Mouse (Mus musculus) neutrophil, adult 5-6 weeks (primary cell): ENCODE data around the gene Celsr1. TPM values are rescaled to one million over a fixed set of nuclear protein-coding genes. Genes with fewer than 3 reads are reported as not detected.
A peak's percentile ranks its signal among the peaks of the same experiment; 100 is the strongest.

Experiments
- ATAC-seq: fragments of 151-379, 151-347 bp; 2 replicates; pipeline ENCODE4 v1.8.0; 2017; ENCODE audit warnings: mild to moderate bottlenecking, moderate TSS enrichment; ENCODE audit not compliant: insufficient number of reproducible peaks, poor library complexity, low FRiP score, severe bottlenecking; ENCODE audit errors: extremely low read depth
- total RNA-seq: library from RNA; stranded (forward); fragments of 200-1000 nt; gene quantifications from 2 replicates; pipeline ENCODE4 v1.2.3, GENCODE M21; 2017

Gene Celsr1
- total RNA-seq, 1 experiment from 2014 or later: 3.1 TPM

DNA sequence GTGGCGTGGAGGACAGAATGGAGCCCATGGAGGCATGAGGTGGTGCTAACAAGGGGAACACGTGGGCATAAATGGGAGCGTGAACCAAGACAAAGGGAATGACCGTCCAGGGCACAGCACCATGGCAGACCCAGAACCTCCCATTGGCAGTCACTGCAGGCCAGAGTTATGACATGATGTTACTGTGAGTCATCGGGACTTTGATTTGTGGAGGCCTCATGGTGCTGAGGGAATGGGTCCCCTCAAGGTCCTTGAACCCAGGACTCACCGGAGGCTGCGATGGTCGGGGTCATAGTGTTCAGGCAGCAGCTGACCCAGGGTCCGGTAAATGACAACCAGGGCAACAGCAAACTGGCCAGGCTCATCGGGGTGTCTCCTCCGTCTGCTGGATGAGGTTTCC lies 111.7 kb downstream of the Celsr1 start:
- no peak for ATAC-seq

DNA sequence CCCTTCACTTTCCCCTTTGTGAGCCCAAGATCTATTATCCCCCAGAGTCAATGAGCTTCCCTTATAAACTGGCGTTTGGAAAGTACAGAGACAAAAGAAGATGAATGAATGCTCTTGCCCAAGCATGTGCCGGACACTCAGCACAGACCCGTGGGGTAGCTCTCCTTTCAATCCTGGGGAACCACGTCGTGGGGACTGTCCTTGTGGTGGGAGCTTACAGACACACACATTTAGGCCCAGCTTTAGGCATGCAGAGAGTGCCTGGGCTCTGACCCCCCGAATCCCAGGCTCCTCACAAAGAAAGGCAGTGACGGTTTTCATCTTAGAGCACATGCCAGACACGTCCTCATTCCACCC lies 113.7 kb downstream of the Celsr1 start:
- no peak for ATAC-seq

DNA sequence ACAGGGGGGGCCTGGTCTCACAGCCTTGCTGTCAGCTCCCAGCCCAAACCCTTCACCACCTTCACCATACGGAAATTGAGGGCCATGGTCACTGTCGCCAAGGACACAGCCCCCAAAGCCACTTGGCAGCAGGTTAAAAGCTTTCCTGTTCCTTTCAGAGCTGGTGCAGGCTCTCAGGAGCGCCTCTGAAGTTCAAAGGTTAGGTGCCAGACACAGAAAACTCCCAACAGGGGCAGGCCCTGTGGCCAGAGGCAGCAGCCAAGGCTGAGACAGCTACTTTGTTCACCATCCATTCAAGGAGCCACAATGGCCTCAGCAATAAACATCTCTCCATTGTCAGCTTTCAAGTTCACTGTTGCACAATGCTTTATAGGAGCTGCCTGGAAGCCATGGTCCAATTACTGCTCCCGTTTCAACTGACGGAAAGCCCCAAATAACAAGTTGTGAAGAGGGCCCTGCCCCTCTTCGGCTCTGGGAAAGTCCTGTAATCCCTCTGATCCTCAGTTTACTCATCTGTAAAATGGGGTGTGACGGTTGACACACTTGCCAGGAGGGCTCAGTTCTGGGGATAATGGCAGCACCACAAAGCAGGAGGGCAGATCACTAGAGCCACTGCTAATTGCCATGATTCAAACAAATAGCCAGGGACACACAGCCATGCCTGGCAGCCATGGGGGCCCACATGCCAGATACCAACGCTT lies 114.2 kb downstream of the Celsr1 start:
- no peak for ATAC-seq

DNA sequence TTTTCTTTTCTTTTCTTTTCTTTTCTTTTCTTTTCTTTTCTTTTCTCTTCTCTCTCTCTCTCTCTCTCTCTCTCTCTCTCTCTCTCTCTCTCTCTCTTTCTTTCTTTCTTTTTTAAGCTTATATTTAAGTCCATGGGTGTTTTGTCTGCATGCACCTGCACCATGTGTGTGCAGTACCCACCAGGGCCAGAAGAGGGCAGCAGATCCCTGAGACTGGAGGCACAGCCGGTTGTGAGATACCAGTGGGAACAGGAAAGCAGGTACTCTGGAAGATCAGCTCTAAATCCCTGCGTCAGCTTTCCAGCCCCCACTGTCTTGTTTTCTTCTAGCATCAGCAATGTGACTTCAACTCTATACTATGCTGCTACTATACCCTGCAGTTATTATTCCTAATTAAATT lies 120.0 kb downstream of the Celsr1 start:
- no peak for ATAC-seq

DNA sequence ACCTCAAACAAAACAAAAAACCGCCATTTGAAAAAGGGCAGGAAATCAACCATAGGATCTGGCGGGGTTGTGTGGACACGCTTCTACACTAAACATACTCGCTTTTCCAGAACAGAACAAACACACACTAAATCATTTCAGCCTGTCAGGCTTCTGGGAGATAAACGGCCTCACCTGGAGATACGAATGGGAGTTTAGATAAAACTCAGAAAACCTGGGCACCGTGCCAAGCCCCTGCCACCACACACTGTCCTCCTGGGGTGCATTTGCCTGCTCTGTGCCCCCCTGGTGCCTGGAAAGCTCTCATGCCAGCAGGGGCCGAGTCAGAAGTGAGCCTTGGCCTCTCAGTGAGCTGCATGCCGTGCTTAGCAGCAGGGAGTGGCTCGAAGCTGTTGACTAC lies 123.6 kb downstream of the Celsr1 start:
- ATAC-seq: no peak

DNA sequence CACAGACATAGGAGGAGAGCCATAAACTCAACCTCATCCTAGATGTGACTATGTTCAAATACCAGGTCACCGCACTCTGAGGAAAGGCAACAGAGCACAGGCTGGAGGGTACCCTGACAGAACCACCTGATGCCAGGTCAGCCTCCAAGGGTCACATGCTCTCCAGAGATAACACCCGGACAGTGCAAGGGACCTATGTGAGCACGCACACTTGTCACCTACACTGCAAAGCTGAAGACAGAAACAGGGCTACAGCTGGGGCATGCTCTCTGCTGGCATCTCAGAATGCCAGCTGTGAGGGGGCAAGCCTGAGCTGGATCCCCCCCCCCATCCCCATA lies 124.1 kb downstream of the Celsr1 start:
- no peak for ATAC-seq

DNA sequence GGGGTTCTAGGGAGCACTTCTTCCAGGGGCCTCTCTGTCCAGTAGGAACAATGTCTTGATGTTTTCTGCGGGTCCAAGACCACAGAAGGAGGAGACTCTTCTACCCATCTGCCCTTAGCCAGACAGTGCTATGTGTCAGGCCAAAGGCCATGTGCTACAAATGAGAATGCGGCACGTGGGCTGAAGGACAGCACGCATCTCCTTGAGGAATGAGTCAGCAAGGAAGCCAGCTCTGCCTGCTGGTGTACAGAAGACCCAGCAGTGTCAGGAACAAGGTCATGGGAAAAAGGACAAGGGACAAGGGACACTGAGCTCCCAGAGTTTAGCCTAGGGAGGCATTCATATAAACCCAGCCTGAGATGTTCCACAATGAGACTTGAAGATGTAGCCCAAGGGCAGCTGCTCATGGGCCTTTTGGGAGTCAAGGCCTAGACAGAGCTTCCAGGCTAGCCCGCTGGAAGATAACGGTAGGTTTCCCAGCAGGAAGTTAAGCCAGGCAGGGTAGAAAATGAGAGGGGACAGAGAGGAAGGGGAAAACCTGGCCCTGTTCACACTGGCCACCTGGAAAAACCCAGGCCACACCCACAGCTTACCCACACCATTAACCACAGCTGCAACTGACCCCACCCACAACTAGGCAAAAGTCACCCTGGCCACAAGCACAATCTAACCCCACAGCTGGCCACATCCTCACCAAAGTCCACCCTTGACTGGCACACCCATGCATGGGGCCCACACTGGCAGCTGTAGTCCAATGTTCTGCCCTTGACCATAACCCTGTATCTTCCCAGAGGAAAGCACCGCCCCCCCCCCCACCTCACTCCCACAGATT lies 124.7 kb downstream of the Celsr1 start:
- no peak for ATAC-seq

DNA sequence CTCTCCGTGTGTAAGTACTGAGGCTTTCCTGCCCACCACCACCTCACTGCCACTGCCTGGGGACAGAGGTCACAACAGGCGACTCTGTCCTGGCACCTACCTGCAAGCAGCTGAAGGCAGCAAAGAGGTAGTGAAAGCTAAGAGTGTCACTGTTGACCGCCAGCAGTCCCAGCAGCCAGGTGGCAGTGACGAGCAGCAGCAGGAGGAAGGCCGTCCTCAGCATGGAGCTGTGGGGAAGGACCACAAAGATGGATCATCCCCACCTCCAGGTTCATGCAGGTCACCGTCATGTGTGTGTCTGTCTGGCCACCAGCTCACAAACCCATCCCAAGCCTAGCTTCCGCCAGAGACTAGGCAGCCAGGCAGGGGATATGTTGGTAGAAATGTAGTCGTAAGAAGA lies 129.8 kb downstream of the Celsr1 start:
- no peak for ATAC-seq

DNA sequence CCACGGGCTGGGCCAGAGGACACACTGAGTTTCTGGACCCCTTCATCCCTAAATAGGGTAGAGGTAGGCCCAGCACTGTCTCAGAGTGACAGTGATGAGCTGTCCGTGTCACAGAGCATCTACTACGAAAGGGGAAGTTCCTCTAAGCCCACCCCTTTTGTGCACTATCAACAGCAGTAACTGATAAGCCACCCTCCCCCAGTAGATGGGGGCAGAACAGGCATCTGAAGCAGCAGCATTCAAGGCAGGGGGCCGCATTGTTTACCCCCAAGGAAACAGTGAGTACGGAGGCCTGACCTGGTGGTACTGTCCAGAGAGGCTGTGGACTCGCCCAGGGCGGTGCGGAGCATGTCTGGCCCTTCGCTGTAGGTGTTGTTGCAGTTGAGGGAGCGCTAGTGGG lies 131.1 kb downstream of the Celsr1 start:
- ATAC-seq: no peak

DNA sequence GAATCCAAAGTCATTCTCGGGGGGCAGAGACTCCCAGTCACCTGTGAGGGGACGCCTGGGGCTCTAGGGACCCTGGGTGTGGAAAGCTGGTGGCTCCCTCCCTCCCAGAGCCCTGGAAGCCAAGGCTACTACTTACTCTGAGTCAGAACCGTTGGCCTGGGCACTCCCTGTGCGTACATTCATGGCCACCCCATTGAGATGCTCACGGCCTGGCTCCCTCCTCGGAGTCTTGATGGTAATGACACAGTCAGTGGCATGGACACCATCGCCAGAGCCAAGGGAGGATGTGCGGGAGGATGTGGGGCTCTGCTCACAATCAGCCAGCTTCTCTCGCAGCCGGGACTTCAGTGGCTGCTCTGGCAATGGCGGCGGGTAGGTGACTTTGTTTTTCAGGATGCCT lies 132.8 kb downstream of the Celsr1 start:
- ATAC-seq: no peak

DNA sequence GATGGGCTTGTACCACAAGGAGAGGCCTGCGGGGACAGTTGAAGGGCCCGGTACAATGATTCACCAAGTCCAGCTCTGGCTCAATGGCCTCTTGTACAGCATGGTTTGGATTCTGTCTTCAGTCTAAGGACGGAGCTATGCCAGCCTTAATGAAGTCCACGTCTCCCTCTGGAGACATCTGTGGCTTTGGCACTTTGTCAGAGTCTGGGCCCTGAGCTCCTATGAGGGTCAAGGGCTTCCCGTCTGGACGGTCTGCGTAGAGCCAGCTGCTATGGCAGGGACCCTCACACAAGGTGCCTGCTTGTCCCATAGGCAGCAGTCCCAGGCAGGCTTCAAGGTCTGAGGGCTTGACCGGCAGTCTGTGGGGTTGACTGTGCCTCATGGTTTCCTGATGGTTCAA lies 133.3 kb downstream of the Celsr1 start:
- no peak for ATAC-seq

DNA sequence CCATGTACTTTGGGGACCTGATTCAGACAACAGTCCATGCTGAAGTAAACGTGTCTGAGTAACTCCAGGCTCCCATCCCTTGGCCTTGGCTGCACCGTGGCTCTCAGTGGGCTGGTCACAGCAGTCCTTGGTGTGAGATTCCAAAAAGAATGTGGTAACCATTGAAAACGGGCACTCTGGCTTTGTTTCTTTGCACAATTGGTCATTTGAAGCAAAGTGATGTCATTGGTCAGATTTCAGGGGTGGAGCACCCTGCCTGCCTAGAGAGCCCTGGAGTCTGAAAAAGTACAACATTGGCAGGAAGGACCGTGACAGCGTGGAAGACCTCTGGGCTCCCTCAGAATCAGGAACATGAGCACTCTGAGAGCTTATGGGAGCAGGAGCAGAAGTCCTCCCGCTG lies 134.2 kb downstream of the Celsr1 start:
- no peak for ATAC-seq

DNA sequence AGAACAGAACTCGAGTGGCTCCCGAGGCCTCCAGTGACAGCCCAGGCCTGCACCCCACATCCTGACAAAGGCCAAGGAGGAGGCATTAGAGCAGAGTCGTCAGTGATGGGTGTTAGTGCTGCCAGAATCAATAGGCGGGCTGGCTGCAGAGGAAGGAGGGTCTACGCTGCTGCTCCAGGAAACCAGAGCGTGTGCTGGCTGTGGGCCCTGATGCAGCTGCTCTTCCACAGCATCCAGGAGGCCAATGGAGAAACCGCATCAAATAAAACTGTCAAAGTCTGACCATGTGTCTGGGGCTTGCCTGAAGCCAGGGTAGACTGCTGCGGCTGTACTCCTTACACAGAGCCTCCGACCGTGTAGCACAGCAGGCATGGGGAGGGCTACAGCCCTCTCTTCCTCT lies 136.5 kb downstream of the Celsr1 start:
- no peak for ATAC-seq

DNA sequence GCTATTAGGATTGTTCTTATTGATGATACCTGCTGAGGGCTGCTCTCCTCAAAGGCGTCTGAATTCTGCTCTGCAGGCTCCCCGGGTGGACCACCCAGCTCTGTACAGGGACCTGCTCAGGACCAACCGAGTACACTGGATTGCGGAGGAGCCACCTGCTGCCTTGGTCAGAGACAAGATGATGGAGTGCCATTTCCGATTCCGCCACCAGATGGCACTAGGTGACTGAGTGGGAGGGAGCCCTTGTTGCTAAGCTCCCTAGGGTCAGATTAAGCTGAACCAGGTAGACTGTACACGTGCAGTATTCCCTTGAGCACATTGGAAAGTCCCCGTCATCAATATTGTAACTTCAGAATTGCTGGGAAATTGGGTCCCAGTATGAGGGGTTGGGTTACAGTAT lies 137.3 kb downstream of the Celsr1 start:
- peak; percentile 55; the same call in 1 of the 2 replicates for ATAC-seq

DNA sequence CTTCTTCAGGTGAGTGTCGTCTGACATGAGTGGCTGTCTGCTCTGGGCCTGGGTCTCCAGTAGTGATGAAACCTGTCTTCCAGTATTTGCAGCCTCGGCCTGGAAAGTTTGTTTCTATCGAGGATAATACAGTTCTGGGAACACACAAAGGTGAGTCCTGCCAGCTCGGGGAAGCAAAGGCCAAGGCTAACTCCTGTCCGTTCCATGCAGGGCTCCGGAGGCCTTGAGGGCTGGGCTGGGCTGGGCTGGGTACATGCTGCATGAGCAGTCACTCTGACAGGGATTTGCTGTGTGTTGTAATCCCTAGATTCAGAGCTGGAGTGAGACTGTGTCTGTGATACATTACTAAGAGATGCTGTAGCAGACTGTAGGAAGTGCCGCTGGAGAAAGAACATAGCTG lies 139.7 kb downstream of the Celsr1 start:
- ATAC-seq: no peak

DNA sequence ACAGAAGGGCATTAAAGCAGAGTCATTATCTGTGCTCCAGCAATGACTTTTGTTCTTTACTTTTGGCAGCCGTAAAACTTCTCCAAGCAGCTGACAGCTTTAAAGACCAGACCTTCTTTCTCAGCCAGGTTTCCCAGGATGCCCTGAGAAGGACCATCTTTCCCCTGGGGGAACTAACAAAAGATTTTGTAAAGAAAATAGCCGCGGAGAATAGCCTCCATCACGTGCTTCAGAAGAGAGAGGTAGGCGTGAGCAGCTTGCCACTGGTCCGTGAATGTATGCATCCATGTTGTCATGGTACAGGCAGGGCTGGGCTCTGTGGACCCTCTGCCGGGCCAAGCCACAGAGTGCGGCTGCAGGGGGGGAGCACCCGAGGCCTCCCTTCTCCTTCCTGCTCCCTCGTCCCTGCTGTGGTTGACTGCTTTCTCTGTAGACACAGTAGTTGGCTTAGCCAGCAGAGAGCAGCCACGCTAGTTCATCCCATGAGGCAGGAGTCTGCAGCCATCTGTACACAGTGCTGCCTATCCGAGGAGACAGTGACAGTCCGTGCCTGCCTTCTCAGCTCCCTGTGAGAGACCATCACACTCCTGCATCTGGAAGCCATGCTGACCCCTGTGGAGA lies 141.0 kb downstream of the Celsr1 start:
- ATAC-seq: no peak

DNA sequence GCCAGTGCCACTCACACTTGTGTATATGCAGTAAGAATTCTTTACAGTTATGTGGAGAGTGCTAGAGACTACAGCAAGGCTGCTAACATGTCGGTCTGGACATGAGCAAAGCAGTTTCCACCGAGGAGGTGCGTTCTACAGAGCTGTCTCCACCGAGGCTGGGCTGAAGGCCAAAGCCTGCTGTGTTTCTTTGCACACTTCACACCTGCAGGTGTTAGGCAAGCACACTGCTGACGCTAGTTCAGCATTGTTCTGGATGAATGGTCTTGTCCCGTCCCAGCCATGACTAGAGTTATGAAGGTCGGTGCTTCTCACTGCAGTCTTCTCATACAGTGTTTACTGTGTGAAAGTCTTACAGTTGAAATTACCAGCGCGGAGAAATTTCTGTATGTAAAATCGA lies 141.6 kb downstream of the Celsr1 start:
- no peak for ATAC-seq

DNA sequence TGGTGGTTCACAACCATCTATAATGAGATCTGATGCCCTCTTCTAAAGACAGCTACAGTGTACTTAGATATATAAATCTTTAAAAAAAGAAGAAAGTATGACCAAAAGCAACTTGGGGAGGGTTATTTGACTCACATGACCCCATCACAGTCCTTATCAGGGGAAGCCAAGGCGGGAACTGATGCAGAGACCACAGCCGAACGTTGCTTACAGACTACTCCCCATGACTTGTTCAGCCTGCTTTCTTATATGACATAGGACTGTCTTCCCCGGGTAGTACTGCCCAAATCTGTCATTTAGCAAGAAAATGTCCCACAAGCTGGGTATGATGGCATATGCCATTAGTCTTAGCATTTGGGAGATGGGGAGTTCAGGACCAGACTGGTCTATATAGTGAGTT lies 144.3 kb downstream of the Celsr1 start:
- no peak for ATAC-seq

DNA sequence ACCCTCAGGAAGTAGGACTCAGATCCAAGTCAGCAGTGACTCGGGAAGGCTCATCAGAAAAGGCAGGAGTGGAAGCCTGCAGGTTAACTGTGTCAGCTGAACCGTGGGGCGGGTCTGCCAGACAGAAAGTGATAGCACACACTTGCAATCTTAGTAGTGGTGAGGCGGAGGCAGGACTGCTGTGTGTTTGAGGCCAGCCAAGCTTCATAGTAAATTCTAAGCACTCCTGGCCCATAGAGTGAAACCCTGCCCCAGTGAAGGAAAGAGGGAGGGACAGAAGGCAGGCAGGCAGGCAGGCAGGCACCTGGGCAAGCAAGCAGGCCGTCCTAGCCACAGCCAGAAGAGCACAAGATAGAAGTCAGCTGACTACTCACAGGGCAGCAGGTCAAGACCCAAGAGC lies 148.0 kb downstream of the Celsr1 start:
- no peak for ATAC-seq

DNA sequence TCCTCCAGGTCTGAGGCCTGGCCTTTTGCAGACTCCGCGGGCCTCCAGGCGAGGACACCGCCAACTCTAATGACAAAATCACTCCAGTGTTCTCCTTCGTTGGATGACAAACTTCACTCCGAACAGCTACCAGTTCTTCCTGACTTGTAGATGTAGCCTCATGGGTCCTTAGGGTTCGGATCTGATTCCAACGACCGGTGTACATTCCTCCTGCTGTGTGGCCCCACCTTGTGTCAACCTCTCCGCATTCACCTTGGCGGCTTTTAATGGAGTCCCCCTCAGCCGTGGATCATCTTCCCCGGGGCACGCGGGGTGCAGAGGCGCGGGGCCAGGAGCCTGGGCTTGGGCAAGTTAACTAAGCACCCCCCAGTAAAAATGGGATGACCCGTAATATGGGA lies 154.1 kb downstream of the Celsr1 start:
- no peak for ATAC-seq
